Mouse (Mus musculus) liver, embryonic 14.5 days (tissue): ENCODE results near the gene Ttc16.

Experiments
- CTCF ChIP-seq: IDR thresholded peaks from 2 replicates; pipeline ENCODE4 v1.5.1; 2016; ENCODE audit warnings: antibody characterized with exemption, low read depth, control low read depth
- EP300 ChIP-seq: IDR thresholded peaks from 2 replicates; pipeline ENCODE4 v1.6.1; 2016; ENCODE audit warnings: antibody characterized with exemption, low read depth

DNA sequence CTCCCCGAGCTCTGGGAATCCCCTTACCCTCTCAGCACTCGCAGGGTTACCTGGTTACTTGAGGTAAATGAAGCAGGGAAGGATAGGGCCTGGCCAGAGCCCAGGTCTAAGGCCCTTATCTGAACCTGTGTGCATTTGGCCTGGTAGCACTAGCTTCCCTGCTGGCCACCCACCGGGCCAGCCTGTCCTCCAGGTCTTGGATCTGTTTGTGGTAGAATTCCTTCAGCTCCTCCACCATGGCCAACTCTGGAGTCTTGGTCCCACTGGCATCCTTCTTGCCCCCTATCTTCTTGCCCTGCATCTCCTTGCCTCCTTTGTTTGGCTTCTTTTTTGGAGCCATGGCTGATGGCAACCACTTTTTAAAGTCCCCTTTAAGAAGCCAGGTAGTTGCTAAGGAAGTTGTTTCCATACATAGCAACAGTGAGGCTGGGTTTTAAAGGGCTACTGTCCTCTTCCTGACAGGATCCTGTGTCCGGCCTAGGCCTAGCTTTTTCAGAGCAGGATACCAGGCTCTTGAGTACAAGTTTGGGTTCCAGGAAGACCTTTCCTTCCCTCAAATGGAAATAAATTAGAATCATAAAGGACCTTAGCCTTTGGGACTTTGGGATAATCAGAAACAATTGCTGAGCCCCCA is 8.7 kb upstream of the Ttc16 start, which contains the start of gene Cfap157:
- no peak for TF ChIP-seq CTCF
- TF ChIP-seq EP300: no peak
